Mouse (Mus musculus): ENCODE results near the gene Casp1.

GRCm38 (mm10) chr9:5347381-5347780, 49.1 kb downstream of the Casp1 start:
- TF ChIP-seq EP300 (IDR thresholded peaks at IDR 0.05; ENCODE audit: low read depth) (no peak), CTCF (IDR thresholded peaks at IDR 0.05; ENCODE audit: low read depth) (no peak)
